Mouse (Mus musculus): ENCODE measurements around the gene Naa50.

The Naa50 gene

GRCm38 (mm10) chr16:44200146-44200545 is 60.5 kb downstream of the Naa50 start:
- no peak for DNase-seq (ENCODE audit: low spot score in 2 of 2)

GRCm38 (mm10) chr16:44204331-44204730 is 64.7 kb downstream of the Naa50 start:
- DNase-seq (ENCODE audit: low spot score in 2 of 2) = no peak

GRCm38 (mm10) chr16:44205973-44206372 is 66.3 kb downstream of the Naa50 start:
- DNase-seq (ENCODE audit: low spot score in 2 of 2) = no peak

GRCm38 (mm10) chr16:44210156-44211053 is 70.8 kb downstream of the Naa50 start:
- DNase-seq (ENCODE audit: low spot score in 2 of 2) = no peak

GRCm38 (mm10) chr16:44211054-44211414 is 71.4 kb downstream of the Naa50 start:
- no peak for DNase-seq (ENCODE audit: low spot score in 2 of 2)

GRCm38 (mm10) chr16:44212703-44213102 is 73.1 kb downstream of the Naa50 start:
- DNase-seq (ENCODE audit: low spot score in 2 of 2) = no peak
